Mouse (Mus musculus) testis, adult 2 months (tissue): ENCODE results near the gene Pcgf2.

ENCODE experiments used
- CTCF ChIP-seq: fragments of 200-500 bp; IDR thresholded peaks from 2 replicates; pipeline ENCODE4 v1.5.1; 2012; ENCODE audit warnings: low read depth, mild to moderate bottlenecking, inconsistent platforms, low read length, moderate library complexity; ENCODE audit not compliant: control insufficient read depth, insufficient read depth, insufficient replicate concordance
- POLR2A ChIP-seq: fragments of 200-500 bp; IDR thresholded peaks from 2 replicates; pipeline ENCODE4 v1.6.1; 2012; ENCODE audit warnings: low read depth, mild to moderate bottlenecking, inconsistent platforms, low read length, moderate library complexity; ENCODE audit not compliant: control insufficient read depth

GRCm38 (mm10) chr11:97701581-97702392, 1.5 kb upstream of the Pcgf2 start:
- no peak for TF ChIP-seq CTCF
- no peak for TF ChIP-seq POLR2A
